Mouse (Mus musculus): ENCODE measurements around the gene Col24a1. TPM values are rescaled to one million over a fixed set of nuclear protein-coding genes. Genes with fewer than 3 reads are reported as not detected.

Col24a1 gene
- polyA plus RNA-seq, 1 experiment from 2014 or later = 0.54 TPM

DNA sequence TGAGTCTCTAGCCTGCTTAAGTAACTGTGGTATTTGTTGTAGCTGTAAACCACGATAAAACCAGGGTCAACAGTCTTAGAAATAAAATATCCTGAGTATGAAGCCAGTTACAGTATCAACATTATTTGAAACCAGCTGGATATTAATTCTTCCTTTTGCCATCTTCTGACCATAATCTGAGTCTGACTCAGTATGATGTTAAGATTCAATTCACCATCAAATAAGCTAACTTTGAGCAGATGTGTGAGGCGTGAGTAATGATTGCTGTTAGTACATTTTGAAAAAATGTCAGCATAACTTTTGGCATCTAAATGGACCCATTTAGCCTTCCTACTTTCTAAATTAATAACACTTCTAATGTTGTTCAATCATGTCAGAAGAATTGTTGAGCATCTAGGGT, 230.0 kb downstream of the Col24a1 start:
- Histone ChIP-seq H3K4me1 (ENCODE audit: insufficient read depth, low read depth, low read length) (no peaks in the 10 kb centered on the region), H3K4me2 (replicated peaks; ENCODE audit: low read depth, low read length) (no peak overlapping the region), H3K9ac (replicated peaks; ENCODE audit: low read depth) (no peak overlapping the region), H3K9me3 (ENCODE audit: low read length) (no peaks in the 10 kb centered on the region), H3K27me3 (replicated peaks; ENCODE audit: insufficient read depth, low read length) (no peaks in the 10 kb centered on the region), H3K4me3 (ENCODE audit: low read depth, low read length) (no peak overlapping the region), H3K36me3 (ENCODE audit: insufficient read depth, low read length) (no peaks in the 10 kb centered on the region), H3K27ac (ENCODE audit: low read length) (no peak overlapping the region)
- TF ChIP-seq EP300 (IDR thresholded peaks at IDR 0.05) = no peak
- TF ChIP-seq CTCF (IDR thresholded peaks at IDR 0.05) = no peak
- WGBS = 70% methylated on average over 2 of the region's 2 CpGs
- DNase-seq (ENCODE audit: low spot score) = no peak
- no peak for ATAC-seq

DNA sequence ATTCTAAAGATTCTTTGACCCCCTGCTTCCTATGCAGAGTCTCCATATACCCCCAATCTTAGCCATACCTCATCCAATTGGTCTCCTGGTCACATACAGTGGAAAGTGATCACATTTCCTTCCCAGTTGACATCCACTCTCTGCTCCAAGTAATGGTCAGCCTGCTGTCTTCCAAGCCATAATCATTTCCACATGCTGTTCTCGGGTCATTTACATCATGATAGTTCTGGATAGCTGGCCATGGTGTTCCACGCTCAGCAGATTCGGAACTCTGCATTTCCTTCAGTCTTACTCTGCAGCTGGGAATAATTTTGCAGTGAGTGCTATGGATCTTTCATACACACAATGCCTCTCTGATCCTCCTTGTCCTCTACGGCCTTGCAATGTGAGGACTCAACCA, 233.0 kb downstream of the Col24a1 start:
- DNase-seq (ENCODE audit: low spot score) (no peak), ATAC-seq (no peak)
- Histone ChIP-seq H3K9me3 (ENCODE audit: low read length) (no peaks in the 10 kb centered on the region), H3K4me3 (ENCODE audit: low read depth, low read length) (no peak overlapping the region), H3K9ac (replicated peaks; ENCODE audit: low read depth) (no peak overlapping the region), H3K4me1 (ENCODE audit: insufficient read depth, low read depth, low read length) (no peaks in the 10 kb centered on the region), H3K4me2 (replicated peaks; ENCODE audit: low read depth, low read length) (no peak overlapping the region), H3K27ac (ENCODE audit: low read length) (no peak overlapping the region), H3K27me3 (replicated peaks; ENCODE audit: insufficient read depth, low read length) (no peaks in the 10 kb centered on the region), H3K36me3 (ENCODE audit: insufficient read depth, low read length) (no peaks in the 10 kb centered on the region)
- WGBS = 87% methylated on average over 4 of the region's 4 CpGs
- TF ChIP-seq EP300 (IDR thresholded peaks at IDR 0.05) (no peak), CTCF (IDR thresholded peaks at IDR 0.05) (no peak)

DNA sequence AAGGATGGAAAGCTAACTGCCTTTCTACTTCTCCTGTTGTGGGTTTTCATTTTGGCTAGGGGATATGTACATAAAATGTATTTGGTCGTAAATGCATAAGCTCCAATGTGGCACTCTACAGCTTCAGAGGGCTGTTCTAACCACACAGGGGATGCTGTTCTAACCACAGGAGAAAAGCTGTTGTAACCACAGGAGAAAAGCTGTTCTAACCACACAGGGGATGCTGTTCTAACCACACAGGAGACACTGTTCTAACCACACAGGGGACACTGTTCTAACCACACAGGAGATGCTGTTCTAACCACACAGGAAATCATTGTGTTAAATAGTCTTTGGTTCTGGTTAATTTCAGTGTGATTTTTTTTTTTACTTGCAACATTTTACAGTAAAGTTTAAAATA, 245.6 kb downstream of the Col24a1 start:
- no peak for DNase-seq (ENCODE audit: low spot score)
- no peak overlapping the region for H3K4me2 ChIP-seq (replicated peaks; ENCODE audit: low read depth, low read length)
- no peaks in the 10 kb centered on the region for H3K4me1 ChIP-seq (ENCODE audit: insufficient read depth, low read depth, low read length)
- no peak for TF ChIP-seq CTCF (IDR thresholded peaks at IDR 0.05)
- no peak for TF ChIP-seq EP300 (IDR thresholded peaks at IDR 0.05)
- no peak overlapping the region for H3K27ac ChIP-seq (ENCODE audit: low read length)
- no peak overlapping the region for H3K4me3 ChIP-seq (ENCODE audit: low read depth, low read length)
- H3K9ac ChIP-seq (replicated peaks; ENCODE audit: low read depth) = no peak overlapping the region
- no peaks in the 10 kb centered on the region for H3K36me3 ChIP-seq (ENCODE audit: insufficient read depth, low read length)
- H3K27me3 ChIP-seq (replicated peaks; ENCODE audit: insufficient read depth, low read length) = no peaks in the 10 kb centered on the region
- no peaks in the 10 kb centered on the region for H3K9me3 ChIP-seq (ENCODE audit: low read length)
- WGBS = 79% methylated on average over 1 of the region's 1 CpGs
- no peak for ATAC-seq

DNA sequence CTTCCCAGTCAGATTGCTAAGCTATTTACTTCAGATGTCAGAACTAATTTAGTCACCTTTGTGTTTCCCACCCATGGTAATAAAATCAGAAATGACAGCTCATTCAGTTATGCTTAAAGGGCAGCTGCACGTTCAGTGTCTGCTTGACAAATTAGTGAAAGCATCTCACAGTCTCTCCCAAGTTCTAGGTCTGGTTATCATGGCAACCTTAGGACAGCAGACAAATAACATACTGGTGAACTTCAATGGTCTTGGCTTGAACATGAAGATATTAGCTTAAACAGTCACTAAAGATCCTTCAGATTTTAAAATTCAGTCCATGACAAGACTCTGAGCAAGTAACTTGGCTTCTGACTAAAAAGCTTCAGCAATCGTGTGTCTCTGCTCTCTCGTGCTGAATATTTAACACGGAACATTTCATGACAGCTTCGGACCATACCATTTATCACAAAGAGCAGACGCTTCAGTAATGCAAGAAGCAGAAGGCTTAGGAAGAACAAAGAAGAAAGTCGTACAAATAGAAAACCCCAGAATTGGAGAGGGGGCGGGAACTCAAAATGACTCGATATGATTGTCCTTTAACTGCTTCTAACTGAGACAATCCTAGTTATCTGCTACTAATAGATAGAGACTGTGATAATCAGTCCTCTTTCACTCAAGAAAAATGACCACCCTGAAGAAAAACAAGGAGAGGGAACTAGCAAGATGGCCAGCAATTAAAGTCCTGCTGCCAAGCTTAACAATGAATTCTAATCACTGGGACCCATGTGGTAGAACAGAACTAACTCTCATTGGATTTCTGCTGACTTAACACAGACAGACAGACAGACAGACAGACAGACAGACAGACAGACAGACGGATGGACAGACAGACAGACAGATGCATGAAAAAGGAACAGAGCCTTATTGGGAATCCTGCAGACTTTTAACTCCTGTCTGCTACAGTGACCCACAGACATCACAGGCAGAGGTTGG, 256.5 kb downstream of the Col24a1 start:
- ATAC-seq = no peak
- WGBS = 68% methylated on average over 10 of the region's 10 CpGs
- no peaks in the 10 kb centered on the region for H3K9me3 ChIP-seq (ENCODE audit: low read length)
- H3K27me3 ChIP-seq (replicated peaks; ENCODE audit: insufficient read depth, low read length) = no peaks in the 10 kb centered on the region
- H3K4me2 ChIP-seq (replicated peaks; ENCODE audit: low read depth, low read length) = no peak overlapping the region
- no peaks in the 10 kb centered on the region for H3K4me1 ChIP-seq (ENCODE audit: insufficient read depth, low read depth, low read length)
- TF ChIP-seq CTCF (IDR thresholded peaks at IDR 0.05) = no peak
- no peak for TF ChIP-seq EP300 (IDR thresholded peaks at IDR 0.05)
- H3K36me3 ChIP-seq (ENCODE audit: insufficient read depth, low read length) = no peaks in the 10 kb centered on the region
- no peak overlapping the region for H3K4me3 ChIP-seq (ENCODE audit: low read depth, low read length)
- no peak overlapping the region for H3K9ac ChIP-seq (replicated peaks; ENCODE audit: low read depth)
- no peak overlapping the region for H3K27ac ChIP-seq (ENCODE audit: low read length)
- no peak for DNase-seq (ENCODE audit: low spot score)

DNA sequence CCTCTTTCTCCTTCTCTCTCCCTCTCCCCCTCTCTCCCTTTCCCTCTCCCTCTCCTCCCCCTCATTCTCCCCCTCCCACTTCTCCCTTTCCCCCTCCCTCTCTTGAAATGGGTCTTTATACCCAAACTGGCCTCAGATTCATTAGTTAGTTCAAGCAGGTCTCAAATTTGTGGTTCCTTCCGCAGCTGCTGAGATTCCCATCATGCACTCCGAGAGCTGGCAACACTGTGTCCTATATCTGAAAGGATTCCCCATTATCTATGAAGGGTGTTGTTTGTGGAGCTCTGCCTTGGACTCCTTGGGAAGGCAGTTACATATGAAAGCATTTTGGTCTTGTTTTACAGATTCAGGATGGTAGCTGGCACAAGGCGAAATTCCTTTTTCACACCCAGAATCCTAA, 257.9 kb downstream of the Col24a1 start:
- no peak for ATAC-seq
- H3K9ac ChIP-seq (replicated peaks; ENCODE audit: low read depth) = no peak overlapping the region
- no peak overlapping the region for H3K27ac ChIP-seq (ENCODE audit: low read length)
- no peak overlapping the region for H3K4me3 ChIP-seq (ENCODE audit: low read depth, low read length)
- 71% methylated on average over 3 of the region's 3 CpGs for WGBS
- H3K9me3 ChIP-seq (ENCODE audit: low read length) = no peaks in the 10 kb centered on the region
- no peak for DNase-seq (ENCODE audit: low spot score)
- no peak overlapping the region for H3K4me2 ChIP-seq (replicated peaks; ENCODE audit: low read depth, low read length)
- no peaks in the 10 kb centered on the region for H3K27me3 ChIP-seq (replicated peaks; ENCODE audit: insufficient read depth, low read length)
- H3K4me1 ChIP-seq (ENCODE audit: insufficient read depth, low read depth, low read length) = no peaks in the 10 kb centered on the region
- no peaks in the 10 kb centered on the region for H3K36me3 ChIP-seq (ENCODE audit: insufficient read depth, low read length)
- no peak for TF ChIP-seq CTCF (IDR thresholded peaks at IDR 0.05)
- TF ChIP-seq EP300 (IDR thresholded peaks at IDR 0.05) = no peak

DNA sequence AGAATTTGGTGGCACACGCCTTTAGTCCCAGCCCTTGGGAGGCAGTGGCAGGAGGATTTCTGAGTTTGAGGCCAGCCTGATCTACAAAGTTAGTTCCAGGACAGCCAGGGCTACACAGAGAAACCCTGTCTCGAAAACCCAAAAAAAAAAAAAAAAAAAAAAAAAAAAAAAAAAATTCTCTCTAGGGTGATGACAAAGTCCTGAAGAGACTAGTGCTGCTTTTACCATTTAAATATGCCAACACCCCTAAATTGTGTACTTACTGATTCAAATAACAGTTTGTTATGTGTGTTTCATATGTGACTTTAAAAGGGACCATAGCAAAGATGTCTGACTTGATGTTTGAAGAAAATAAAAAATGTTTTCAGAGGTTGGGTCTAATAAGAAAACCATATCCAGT, 262.1 kb downstream of the Col24a1 start:
- WGBS = 63% methylated on average over 2 of the region's 2 CpGs
- TF ChIP-seq CTCF (IDR thresholded peaks at IDR 0.05) = no peak
- no peak for TF ChIP-seq EP300 (IDR thresholded peaks at IDR 0.05)
- no peak overlapping the region for H3K4me2 ChIP-seq (replicated peaks; ENCODE audit: low read depth, low read length)
- no peak overlapping the region for H3K27ac ChIP-seq (ENCODE audit: low read length)
- DNase-seq (ENCODE audit: low spot score) (no peak), ATAC-seq (no peak)
- no peaks in the 10 kb centered on the region for H3K27me3 ChIP-seq (replicated peaks; ENCODE audit: insufficient read depth, low read length)
- no peak overlapping the region for H3K4me3 ChIP-seq (ENCODE audit: low read depth, low read length)
- no peaks in the 10 kb centered on the region for H3K36me3 ChIP-seq (ENCODE audit: insufficient read depth, low read length)
- H3K9ac ChIP-seq (replicated peaks; ENCODE audit: low read depth) = no peak overlapping the region
- no peaks in the 10 kb centered on the region for H3K4me1 ChIP-seq (ENCODE audit: insufficient read depth, low read depth, low read length)
- H3K9me3 ChIP-seq (ENCODE audit: low read length) = no peaks in the 10 kb centered on the region

Measured in lung, postnatal 0 days (tissue).